Mouse (Mus musculus): ENCODE measurements around the gene Ccser1.

Gene Ccser1

DNA sequence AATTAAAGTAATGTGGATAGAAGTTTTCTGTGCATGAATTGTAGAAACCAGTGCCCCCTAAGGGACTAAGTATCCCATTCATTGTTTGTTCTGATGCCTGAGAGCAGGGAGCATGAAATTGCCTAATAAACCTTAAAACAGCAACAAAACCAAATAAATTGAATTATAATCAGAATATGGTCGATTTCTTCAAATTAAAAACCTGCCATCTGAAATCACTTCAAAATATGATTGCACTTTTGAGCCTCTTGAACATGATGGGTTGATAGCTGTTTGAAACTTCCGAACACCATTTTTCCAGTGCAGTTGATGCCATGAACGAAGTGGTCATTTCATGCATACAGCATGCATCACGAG, 886.9 kb downstream of the Ccser1 start:
- no peak for DNase-seq

DNA sequence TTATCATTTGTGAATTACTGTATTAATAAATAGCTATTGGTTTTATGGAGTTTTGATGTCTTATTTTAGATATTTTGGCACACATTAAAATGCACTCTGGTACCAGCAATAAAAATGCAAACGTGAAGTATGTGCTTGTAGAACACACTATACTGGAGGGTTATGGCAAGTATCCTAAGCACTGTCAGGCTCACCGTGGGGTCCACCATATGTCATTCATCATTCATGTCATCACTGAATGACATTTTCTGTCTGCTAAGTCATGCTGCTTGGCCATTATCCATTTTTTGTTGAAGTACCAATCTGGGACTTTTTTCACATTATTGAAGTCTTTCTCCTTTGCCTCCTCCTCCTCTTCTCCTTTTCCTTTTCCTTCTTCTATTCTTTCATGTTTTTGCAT, 925.3 kb downstream of the Ccser1 start:
- DNase-seq, result no peak

DNA sequence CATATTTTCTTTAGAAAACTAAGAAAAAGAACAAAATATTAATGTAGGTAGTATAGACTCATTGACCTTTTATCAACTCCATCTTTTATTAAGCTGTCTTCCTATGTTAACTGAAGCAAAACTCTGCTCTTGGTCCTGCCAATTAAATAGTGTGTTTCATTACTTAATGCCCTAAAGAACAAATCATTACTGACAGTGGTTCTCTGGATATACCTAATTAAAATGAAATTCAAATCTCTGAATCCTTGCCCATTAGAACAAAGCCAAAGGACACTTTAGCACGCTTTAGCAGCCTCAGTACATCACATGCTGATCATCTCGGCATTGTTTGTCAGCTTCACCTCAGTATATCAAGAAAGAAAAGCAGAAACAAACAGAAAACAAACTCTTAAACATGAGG, 952.4 kb downstream of the Ccser1 start:
- no peak for DNase-seq

DNA sequence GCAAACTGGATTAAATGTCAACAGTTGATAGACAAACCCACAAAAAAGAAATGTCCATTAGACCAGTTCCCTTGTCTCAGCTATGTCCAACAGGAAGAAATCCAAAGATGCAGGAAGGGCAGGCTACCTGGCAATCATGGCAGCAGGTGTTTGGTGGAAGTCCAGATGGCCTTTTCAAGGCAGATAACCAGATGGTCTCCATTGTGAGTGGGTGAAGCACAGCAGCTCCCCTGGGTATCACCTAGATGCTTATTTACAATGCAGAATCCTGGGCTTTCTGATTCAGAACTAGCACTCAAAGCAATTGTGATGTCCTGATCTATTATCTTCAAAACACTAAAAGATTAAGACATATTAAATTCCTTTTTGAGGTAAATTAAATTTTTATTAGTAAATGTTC, 980.2 kb downstream of the Ccser1 start:
- DNase-seq, result no peak

DNA sequence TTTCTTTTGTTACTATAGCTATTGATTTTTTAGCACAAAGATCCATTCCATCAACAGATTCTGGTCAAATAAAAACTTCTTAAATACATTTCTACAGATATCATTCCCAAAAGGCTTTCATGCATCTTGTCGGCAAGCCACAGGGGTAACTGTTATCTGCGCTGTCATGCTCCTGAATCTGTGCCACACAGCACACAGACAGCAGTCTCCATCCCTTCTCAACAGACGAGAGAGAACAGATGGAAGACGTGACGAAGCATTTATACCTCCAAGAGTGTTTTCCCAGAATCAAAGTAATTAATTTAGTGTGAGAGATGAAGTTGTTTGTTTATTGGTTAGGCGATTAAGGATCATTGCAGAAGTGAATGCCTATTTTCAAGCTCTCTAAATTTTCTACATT, 982.5 kb downstream of the Ccser1 start:
- no peak for DNase-seq

DNA sequence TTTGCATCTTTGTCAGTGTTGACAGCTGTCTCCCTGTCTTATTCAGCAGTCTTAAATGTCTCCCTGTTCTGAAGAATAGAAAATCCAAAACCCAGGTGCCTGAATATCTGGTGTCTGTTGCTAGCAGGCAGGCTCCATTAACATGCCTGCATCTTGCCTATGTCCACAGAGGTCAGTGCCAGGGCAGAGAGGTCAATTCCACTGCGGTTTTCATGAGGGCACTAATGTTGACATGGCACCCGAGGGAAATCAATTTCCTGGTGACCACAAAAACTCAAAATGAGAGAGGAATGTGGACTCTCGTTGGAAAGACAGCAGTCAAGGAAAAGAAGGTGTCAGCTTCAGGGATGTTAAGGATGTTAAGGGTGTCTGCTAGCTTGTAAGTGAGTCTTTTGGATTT, 983.7 kb downstream of the Ccser1 start:
- DNase-seq, result no peak

DNA sequence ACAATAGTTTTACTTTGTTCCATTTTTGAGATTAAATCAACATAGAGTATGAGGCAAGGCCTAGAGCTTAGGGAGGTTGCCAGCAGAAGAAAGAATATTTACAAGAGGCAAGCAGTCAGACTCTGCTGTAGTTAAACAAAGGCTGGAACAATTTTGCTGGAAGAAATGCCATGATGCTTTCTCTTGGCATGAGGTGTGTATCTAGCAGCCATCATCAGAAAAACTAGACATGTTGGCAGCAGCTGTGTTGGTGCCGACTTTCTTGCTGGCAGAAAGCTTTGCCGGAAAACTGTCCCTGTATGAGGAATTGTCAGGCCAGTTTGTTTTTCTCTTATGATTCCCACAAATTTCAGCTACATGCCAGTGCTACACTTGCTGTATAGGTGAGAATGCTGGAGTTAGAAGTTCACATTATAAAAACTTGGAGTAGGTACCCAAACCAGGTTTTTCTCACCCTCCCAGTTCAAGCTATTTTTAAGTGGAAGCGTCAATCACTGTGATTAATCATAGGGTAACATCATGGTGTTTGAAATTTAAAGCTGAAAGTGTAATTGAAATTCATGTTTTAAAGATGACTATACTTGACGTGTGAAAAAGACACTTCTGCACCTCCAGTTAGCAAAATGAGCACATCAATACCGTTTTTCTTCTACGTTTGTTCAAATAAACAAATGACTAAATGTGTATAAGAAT, 1016.5 kb downstream of the Ccser1 start:
- no peak for DNase-seq

DNA sequence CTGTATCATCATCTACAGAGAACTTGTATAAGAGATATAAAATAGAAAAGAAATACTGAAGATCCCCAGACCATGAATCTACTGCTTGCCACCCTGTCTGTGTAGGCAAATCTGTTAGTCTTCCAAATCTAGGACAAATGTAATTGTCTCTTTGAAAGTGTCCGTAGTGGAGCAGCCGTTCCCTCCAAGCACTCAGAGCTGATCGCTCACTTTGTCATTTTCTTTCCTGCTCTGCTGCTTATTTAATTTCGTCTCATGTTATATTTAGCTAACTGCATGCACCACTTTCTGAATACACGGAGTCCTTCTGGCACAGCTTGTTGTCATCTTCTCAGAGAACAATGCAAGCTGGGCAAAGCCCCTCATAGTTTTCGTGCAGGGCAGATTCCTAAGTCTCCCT, 1018.6 kb downstream of the Ccser1 start:
- DNase-seq, result no peak

DNA sequence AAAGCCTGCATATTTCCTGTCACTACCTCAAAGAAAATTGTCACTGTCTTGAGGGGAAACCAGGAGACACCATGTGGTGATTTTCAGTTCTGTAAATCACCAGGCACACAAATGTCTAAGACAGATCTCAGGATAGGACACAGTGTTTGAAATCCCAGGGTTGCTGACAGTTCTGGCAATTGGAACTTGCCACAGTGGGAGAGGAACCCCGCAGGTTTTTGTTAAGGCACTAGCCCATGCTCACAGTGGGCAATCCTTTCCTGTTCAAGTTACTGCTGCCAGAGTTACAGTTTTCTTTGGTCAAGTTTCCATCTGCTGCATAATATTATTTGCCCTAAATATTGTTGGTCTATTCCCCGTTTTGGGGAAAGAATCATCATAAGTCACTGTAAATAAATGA, 1024.9 kb downstream of the Ccser1 start:
- DNase-seq, result no peak

DNA sequence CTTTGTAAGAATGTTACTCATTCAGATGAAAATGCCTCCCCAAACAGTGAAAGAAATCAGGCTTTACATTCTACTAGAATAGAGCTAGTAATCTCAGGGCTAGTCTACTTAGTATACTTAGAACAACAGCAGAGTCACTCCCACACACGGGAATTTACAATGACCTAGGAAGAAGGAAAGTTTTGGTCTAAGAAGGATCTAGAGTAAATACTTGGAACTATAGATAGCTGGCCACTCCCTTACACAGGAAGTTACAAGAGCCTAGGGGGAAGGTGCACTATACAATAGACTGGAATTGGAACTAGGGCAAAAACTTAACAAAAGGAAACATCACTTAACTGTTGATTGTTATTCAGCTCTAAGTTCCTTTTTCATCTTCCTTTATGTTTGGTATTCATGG, 1041.7 kb downstream of the Ccser1 start:
- DNase-seq, result no peak

DNA sequence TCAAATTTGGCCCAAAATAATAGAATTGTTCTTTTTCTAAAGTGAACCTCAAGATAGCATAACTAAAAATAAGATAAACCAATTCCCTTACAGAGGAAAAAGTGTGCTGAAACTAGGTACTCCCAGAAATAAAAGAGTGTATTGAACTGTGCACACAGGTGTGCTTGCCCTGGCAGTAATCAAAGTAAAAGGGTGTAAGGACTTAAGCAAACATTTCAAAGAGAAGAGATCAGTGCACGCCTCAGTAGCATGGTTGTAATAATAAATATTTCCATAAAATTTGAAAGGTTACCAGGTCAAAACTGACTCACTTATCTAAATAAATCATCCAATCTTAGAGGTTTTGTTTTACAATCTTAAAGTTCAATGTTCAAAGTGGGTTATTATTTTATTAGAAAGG, 1083.8 kb downstream of the Ccser1 start:
- DNase-seq, result no peak

DNA sequence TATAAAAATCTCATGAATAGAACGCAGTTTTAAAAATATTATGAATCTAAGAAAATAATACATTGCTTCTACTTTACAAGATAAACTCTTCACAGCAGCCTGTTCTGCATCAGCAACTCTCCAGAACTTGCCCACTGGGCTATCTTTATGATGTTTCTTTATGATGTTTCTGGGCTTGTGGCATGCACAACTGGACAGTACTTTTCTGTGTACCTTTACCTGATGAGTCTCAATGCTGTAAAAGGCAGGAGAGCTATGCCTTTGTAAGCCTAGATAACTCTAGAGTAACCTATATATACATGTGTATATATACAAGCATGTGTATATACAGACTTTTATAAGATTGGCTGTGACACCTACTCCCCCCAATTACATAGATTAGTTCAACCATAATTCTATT, 1084.4 kb downstream of the Ccser1 start:
- DNase-seq, result no peak

DNA sequence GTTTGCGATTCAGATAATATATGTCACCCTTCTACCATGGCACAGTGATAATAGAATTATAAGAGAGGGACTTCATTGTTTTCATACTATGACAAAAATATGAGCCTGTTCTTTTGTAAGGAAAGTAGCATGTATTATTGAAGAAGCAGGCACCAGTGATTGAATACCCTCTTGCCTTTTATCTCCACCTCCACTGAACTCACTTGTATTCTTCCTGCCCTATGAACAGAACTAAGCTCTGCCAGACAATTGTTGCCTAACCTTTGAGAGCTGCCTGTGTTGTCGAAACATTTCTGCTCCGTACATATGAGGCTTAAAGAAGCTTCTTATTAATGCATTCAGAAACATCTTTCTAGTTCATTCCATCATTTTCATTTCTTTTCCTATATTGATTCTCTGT, 1101.1 kb downstream of the Ccser1 start:
- DNase-seq, result no peak

DNA sequence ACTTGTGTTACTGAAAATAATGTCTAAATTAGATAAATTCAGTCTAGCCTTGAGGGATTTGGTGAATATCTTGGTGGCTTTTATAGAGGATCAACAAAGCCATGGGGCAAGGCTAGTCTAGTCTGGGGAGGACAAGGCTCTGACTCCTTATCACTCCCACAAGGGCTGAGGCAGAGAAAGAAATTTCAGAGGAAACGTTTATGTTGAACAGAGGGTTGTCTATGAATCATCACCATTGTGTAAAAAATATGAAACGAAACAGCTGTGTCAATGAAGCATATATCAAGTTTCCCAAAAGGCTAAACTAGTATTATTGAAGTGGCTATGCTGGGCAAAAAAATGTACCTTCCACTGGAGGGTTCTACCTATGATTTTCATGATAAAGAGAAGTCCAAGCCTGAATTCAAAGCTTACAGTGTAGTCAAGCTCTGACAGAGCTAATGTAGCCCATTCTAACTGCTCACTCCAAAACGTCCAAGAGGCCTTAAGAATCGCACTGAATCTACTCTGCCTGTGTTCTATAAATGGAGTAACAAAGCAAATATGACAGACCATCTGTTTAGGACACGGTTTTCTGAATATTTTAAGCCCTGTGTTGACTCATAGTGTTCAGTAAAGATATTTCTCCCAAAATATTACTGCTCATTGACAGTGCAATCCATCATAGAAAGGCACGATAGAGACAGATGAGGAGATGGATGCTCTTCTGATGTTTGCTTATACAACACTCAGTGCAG, 1121.6 kb downstream of the Ccser1 start:
- DNase-seq, result no peak

DNA sequence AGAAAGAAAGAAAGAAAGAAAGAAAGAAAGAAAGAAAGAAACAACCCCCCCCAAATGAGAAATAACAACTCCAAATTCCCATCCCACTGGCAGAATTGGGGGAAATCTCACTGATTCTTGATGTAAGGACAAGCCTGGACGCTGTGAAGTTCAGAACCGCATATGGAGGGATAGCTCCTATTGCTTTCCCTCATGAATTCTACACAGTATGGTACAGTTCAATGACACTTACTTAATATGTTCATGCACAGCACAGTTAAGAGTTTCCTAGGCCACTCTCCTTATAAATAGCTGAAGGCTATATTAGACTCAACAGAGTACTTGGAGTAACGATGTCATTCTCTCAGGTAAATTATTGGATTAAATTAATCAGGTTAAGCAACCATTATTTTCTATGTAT, 1138.5 kb downstream of the Ccser1 start:
- no peak for DNase-seq

DNA sequence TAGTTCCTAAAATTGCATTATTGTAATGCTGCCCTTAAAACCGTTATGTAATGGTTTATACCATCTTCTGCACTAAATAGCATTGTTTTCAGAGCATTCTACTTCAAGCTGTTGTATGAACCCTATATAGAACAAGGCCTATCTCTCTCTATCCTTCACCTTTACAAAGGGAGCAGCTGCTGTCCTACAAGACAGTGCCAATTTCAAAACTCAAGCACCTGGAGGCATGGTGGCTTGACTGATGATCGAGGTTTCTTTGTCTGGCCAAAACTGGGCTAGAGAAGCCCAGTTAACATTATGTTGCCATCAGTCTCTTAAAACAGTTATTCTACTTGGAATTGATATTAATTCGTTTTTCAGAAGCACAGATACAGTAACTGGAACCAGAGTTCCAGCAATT, 1160.2 kb downstream of the Ccser1 start:
- no peak for DNase-seq

DNA sequence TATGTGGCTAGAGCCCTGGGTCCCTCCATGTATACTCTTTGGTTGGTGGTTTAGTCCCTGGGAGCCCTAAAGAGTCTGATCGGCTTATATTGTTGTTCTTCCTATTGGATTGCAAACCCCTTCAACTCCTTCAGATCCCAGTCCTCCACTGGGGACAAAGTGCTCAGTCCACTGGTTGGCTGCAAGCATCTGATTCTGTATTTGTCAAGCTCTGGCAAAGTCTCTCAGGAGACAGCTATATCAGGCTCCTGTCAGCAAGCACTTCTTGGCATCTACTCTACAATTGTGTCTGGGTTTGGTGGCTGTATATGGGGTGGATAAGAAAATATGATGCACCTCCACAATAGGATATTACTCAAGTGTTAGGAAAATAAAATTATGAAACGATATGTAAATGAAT, 1187.7 kb downstream of the Ccser1 start:
- DNase-seq, result no peak

Measured in thymus, postnatal 14 days (tissue).